Mouse (Mus musculus) embryo, embryonic 10.5 days (tissue): ENCODE results near the gene Aldh9a1.
A peak's percentile ranks its signal among the peaks of the same experiment; 100 is the strongest.

Source experiments
- DNase-seq: peaks from one replicate; pipeline ENCODE4 v3.0.0-alpha.2; 2015; ENCODE audit warnings: low spot score

Aldh9a1 gene

DNA sequence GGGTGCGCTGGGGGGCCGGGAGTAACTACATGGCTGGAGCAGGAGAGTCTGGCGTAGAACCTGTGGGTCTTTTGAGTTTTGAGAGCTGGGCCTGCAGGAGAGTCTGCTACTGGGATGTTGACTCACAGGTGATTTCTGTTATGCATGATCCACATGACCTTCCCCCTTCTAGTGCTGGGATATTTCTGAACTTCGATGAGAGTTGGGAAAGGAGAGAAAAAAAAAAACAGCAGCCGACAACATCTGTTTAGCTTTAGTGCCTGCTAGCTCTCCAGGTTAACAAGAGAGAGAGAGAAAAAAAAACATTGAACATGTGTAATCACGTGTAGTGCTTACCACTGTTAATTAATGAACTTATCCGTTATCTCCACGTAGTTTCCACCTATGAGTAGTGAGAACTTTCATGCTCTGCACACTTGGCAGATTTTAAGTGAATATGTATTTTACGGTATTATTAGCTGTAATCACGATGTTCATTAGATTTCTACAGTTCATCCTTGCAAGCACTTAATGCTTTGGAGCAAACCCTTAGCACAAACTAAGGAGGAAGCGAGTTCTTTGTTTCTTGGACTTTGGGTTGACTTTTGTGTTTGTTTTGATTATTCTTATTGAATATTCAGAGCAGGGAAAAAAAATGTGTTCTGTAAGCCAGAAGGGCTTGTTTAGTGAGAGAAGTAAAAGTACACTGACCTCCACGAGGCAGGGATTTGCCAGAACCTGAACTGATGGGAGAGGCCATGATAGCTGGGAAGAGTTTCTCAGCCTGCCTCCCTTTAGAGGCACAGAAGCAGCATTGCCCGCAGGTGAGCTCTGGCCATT lies 1.0 kb downstream of the Aldh9a1 start:
- DNase-seq, result peak; percentile 38

DNA sequence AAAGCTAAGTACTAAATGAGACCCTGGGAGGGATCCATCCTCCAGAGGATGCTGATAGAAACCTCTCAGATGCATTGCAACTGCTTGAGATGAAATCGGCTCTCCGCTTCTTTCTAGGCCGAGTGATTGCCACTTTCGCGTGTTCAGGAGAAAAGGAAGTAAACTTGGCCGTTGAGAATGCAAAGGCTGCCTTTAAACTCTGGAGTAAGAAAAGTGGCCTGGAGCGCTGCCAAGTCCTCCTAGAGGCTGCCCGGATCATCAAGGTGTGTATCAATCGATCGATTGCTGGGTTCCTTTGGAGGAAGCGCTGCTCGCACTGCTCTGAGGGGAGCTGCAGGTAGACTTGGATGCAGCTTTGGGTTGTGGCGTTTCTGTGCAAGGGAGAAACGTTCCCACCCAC lies 2.6 kb downstream of the Aldh9a1 start:
- DNase-seq, result no peak

DNA sequence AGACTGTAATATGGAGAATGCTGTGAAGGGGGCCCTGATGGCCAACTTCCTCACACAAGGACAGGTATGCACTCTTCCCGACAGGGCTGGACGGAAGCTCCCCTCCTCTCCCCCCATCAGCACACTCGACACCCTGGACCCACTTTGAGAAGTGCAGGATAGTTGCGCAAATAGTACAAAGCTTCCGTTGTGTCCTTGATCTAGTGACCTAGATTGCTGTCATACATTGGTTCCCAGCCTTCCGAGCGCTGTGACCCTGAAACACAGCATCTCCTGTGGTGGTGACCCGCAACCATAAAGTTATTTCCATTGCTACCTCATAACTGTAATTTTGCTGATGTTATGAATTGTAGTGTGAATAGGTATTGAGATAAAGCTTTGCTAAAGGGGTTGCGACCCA lies 7.6 kb downstream of the Aldh9a1 start:
- no peak for DNase-seq

DNA sequence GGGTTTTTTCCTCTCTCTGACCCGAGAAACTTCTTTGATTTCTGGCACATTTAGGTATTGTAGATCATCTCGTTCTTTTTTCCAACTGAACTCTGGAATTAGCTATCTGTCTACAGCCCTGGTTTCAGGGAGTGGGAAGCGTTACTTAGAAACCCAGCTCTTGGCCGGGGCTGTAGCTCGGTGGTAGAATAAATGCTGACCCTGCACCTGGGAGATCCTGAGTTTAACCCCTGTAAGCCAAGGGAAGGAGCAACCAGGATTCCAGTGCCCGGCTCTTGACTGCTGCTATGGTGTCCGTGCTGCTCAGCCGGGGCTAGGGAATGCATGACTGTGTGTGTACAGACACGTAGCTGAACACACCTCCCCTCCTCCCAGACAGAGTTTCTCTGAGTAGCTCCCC lies 8.9 kb downstream of the Aldh9a1 start:
- DNase-seq, result no peak

DNA sequence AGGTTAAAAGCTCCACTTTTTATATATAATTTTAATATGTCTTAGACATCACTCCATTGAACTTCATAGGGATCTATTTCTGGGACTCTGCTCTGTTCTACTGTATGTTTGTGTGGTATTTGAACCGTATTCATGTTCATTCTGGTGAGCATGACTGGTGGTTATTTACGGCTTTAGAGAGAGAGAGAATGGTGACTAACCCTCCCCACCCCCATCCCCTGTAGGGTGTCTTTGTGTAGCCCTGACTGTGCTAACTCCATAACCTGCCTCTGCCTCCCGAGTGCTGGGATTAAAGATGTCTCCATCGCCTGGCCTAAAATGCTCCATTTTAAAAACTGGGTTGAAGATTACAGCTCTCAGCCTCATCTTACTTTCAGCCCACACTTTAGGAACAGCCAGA lies 10.5 kb downstream of the Aldh9a1 start:
- no peak for DNase-seq

DNA sequence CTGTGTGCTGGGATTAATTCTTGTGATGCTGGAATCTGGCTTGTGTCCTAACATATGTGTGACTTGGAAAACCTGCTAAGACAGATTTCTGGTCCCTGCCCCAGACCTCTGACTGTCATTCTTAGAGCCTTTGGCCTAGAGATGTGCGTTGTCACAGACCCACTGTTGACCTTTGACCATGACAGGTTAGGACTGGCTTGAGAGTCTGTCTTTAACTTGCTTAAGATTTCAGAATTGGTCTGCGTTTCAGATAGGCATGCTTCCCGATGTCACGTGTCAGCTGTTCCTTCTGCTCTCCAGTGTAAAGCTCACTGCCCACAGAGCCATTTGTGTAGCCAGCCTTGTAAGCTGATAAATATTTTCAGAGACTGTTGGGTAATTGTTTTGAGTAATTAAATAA lies 13.0 kb downstream of the Aldh9a1 start:
- no peak for DNase-seq

DNA sequence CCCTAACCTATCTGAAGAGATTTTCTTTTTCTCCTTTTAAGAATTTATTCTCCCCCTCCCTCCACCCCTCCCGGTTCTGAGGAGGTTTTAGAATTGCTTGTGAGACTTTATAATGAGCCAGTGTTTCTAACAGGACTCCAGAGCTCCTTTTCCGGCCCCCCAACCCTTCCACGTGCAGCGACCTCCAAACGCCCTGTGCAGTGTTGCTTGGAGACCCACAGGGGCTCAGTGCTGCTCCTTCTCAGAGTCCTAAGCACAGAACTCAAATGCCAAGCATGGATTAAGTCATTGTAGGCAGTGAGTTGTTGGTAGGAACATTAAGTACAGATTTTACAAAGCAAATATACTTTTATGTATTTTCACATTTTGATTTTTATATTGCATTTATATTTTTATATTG lies 13.5 kb downstream of the Aldh9a1 start:
- no peak for DNase-seq

DNA sequence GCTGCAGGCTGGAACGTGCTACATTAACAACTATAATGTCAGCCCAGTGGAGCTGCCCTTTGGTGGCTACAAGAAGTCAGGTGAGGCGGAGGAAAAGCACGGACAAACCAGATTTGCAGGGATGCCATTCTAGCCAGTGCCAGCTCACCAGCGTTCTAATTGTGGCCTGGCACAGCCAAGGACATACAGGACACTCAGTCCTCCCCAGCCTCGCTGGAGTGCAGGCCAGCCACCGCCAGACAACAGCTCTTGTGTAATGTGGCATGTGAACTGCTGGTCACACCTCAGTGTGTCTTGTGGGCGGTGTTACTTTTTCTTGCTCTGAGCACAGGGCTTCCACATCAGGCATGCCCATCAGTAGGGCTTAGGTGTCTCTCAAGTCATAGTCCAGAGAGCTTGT lies 16.0 kb downstream of the Aldh9a1 start:
- DNase-seq, result no peak

DNA sequence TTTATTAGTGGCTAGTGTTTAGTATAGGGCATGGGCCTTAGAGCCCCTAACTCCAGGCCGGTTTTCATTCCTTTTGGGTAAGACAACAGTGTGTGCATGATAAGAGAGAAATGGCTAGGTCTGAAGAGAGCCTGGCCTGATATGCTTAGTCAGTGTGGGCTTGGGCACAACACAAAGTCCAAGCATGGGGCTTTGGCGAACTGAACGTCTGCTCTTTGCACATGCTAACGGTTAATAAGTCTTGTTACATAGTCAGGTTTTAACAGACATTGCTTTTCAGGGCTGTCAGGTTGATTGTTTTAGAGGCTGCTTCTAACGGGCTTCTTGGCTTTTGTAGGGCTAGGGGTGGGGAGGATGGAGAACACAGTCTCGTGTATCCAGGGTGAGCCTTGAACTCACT lies 16.8 kb downstream of the Aldh9a1 start:
- no peak for DNase-seq

DNA sequence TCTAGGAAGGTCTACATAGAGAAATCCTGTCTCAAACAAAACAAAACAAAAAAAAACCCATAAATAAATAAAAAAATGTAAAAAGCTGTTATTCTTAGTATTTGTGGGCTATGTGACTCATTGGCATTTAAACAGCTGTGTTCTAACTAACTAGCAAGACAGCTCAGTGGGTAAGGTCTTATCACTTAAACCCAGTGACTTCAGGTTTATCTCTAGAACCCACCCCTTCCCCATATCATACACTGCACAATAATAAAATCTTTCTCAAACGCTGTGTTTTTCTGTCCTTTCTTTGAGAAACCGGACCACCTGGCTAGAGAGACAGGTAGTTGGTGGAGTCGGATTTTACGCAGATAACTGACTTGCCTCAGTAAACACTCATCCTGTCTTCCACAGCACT lies 18.2 kb downstream of the Aldh9a1 start:
- DNase-seq, result no peak

DNA sequence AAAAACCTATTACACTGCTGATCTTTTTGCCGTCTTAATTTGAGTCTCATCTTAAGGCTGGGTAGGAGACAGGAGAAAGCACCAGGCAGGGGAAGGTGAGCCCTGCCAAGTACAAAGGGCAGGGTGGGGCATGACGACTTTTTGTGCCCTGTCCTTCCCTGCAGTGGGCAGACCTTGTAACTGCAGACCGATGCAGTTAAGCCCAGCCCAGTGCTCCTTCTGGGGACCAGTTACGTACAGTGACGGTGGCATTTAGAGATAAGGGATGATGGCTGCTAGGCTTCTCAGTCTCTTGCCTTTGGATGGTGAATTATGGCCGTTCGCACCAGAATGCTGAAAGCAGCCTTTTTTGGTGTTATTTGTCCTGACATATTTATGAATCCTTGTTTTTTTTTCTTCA lies 18.7 kb downstream of the Aldh9a1 start:
- DNase-seq, result no peak

DNA sequence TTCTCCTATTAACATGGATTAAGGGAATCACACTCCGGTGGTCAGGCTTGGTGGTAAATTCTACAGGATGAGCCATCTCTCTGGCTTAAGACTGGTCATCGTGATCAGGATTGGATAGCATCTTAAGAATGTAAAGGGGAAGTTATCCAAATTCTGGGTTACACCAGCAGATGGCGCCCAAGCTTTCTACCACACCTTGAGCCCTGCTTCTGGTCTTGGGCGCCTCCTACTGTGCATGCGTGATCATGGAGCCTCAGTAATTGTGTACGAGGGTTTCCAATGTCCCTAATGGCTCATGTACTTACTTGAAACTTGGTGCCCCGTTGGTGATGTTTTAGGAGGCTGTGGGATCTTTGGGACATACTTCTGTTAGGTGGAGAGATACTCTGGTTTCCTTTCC lies 20.1 kb downstream of the Aldh9a1 start:
- DNase-seq, result peak; percentile 95

DNA sequence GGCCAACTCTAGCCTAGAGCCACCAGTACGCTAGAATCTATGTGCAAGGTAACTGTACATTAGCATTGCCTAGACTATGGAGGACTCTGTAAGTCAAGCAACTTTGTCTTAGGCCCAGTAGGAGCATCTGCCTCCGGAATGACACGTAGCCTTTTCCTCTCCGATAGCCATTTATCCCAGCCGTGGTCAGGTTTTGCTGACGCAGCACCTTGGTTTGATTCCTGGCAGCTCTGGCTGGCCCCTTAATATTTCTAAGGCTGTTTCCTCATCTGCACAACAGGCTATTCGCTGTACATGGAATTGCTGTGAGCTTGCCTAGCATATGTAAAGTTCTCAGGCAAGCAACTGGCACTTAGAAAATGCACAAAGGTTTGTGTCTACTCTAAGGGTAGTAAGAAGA lies 22.9 kb downstream of the Aldh9a1 start:
- no peak for DNase-seq

DNA sequence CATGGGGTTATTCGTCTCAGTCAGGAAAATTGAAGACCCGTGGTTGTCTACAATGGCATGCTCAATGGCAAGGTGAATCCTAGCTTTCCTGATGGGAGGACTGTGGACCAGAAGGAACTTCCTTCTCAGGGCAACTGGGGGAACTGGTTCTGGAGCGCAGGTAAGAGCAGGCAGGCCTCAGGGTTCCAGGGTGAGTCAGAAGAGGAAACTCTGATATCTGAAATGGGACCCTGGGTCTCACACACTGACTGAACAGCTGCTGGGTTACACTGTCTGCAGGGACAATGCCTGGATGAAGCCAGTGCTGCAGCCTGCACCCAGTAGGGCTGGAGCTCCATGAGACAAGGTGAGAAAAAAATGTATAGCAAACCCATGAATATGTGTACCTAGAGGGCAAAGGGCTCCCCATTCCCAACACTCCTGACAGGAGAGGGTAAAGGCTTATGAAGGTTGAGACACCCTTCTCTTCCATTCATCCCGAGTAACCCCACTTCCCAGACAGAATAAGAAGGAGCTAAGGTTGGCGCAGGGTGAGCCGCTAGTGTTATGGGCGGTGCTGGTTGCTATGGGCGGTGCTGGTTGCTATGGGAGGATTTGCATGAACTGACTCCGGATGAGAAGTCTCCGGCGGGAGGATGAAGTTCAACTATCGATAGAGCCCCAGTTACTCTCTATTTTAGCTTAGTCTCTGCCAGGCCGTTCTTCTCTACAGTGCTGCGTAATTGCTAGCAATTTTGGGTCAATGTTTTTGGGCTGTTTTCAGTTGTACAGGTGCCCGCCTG lies 24.4 kb downstream of the Aldh9a1 start:
- peak; percentile 84 for DNase-seq

DNA sequence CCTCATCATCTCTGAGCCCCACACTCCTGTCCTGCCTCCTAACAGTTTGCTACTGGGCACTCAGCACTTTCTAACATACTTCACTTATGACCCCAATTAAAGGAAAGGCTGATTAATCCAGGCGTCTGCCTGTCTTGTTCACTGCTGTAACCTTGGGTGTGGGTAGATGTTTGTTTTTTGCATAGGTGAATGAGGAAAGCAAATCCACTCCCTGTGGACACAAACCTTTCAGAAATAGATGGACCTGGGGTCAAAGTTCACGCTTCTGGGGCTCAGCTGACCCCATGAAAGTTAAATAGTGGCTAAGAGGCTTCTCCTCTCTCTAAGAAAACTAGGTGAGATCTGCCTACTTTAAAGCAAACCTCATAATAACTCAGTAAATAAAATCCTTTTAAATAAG lies 25.2 kb downstream of the Aldh9a1 start:
- no peak for DNase-seq

DNA sequence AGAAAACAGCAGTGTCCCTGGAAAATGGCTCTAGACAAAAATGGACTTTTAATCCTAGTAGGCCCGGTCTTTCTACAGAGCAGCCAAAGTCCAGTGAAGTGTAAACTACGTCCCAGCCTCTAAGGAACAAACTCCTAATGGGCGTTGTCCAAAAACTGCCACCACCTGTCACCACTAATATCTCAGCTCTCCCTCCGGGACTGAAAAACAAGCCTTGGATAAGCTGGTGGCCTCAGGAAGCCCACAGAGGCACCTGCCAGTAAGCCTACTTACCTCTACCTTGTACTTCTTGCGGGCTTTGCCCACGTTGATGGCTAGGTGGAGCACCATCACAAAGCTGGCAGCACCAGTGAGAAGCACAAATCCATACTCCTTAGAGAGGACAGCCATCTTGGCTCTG lies 28.2 kb downstream of the Aldh9a1 start:
- no peak for DNase-seq

DNA sequence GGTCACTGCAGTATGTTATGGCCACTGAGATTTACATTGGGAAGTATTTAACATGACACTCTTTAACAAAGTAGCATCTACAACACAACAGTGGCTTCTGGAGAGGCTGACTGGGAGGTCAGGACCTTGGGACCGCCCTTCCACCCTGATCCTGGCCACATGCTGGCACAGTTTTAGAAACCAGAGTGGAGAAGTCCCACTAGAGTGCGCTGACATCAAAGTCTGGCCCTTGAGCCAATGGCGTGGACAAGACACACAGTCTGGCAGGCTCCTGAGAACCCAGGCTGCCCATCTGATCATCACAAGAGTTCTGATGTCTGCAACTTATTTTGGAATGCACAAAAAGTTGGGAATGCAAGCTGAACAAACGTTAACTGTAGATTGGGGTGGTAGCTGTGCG lies 30.0 kb downstream of the Aldh9a1 start:
- no peak for DNase-seq

DNA sequence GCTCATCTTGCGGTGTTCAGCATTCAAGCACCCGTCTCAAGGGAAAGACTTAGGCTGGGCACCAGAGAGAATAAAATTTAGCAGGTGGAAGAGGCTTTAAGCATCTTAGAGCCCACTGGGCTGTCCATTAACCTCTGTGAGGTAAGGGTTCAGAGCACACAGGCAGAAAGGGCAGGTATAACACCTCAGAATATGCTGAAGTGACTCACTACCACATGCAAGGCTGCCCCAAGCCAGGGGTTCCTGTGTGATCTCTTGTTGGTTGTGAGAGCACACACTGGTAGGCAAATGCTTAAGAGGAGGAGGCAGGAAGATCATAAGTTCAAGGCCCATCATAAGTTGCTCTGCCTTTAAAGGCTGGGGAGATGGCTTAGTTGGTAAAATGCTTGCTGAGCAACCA lies 30.4 kb downstream of the Aldh9a1 start:
- no peak for DNase-seq

DNA sequence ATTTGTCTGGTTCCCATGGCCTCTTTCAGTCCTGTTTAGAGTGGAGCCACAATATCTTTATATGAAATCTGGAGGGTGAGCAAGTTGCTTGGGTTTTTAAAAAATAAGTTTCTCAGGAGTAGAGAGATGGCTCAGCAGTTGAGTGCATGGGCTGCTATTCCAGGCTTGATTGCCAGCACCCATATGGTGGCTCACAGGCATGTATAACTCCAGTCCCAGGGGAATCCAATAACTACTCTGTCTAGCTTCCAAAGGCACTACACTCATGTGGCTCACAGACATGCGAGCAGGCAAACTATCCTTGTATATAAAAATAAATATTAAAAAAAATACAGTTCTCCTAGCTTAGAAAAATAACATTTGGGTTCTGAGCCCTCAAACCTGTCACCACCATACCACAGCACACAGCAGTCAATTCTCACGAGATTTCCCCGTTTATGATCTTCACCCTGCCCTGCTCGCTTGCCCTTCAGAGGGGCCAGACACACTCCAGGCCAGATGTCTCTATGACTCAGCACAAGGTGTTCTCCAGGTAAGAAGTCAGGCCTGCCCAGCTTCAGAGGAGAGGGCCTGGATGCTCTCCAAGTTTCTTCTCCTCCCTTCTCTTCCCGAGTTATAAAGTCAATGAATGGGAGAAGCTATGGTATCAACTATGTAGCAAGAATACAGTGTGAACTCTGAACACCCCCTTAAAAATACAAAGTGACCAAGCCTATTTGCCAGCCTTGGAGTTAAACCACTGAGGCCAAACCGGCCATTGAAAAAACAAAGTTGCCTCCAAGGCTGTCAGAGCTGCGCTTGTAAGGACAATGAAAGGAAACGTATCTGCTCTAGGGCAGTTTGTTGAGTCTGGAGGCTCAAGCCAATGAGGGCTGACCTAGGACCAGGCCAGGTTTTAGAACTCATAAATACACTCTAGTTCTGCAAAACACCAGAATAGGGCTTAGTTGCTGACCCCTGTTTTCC lies 31.5 kb downstream of the Aldh9a1 start:
- no peak for DNase-seq

DNA sequence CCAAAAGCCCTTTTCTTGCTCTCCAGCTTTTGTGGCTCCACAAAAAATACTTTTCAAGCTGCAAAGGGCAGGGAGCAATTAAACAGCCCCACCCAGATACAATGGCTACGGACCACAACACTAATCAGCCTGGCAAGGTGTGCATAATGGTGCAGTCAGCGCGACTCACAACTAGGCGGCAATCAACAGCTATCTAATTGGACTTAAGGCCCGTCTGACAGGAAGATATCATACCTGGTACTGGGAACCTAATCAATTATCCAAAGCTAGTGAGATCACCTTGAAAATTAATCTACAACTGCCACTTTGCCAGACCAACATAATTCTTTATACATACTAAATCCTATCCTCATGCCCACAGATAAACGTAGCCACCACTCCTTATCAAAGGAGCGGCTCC lies 32.5 kb downstream of the Aldh9a1 start:
- DNase-seq, result no peak

DNA sequence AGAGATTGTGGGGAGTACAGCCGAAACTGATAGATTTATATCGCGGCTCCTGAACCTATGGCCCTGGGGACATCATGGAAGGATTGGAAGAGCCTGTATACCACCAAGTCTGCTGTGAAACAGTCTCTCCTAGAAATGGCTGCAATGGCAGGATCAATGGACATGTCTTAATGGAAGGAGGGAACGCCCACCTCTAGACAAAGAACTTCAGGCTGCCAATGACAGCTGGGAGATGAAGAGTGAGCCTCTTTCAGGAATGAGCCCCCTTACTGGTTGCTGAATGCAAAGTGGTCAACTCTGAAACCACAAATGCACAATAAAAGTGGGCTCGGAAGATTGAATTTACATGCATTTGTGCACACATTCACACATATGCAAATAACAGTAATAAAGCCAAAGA lies 33.0 kb downstream of the Aldh9a1 start:
- DNase-seq, result no peak

DNA sequence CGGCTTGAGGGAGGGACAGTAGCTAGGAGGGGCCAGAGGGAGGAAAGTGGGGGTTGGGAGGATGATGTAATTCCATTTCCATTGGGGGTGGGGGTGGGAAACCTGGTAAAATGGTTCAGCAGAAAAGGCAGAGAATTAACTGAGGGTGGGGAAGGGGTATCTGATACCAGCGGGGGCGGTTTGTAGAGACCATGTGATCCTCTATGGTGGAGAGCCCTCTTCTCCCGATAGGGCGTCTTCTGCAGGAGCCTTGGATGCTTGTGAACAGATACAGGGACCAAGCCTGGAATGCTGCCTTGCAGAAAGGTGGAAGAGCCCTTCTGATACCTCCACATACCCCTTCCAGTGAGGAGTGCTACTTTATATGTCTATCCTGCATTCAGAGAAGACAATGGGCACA lies 33.4 kb downstream of the Aldh9a1 start:
- no peak for DNase-seq

DNA sequence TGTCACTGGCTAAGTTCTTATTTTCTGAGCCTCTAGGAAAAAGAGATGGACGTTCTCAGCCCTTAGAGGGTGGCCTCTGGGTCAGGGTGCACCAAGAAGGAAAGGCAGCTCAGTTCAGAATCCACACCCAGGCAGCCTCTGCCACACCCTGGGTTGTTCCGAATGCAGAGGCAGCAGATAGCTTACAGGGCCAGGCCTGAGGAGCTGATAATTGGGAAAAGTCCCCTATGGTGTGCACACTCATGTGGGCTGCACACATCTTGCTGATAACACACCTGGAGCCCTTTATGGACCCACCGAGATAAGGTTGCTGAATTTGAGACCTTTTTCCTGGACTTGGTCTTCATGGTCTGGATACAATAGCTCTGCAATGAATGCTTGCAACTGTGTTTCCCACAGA lies 34.4 kb downstream of the Aldh9a1 start:
- no peak for DNase-seq
